In genomic region chr4:134300316-134300715, GRCm38 (mm10) we compare ENCODE assay signal across 1 mouse cellular context.
TF ChIP-seq lines count a peak whose summit lies in the region.

No protein-coding gene starts in this region.

TF ChIP-seq in CH12.LX, 34 proteins besides CTCF, POLR2A, EP300 and RAD21 (continued from another document):
- TF ChIP-seq TCF12 (IDR thresholded peaks at IDR 0.05; ENCODE audit: low read depth, low read length) (0 out of 2 replicates have a peak, but pooled peaks have one; percentile 17), TBP (conservative IDR thresholded peaks at IDR 0.05; ENCODE audit: low read depth, low read length) (no peak)
